17 mouse cellular contexts compared by ENCODE assay signal in genomic region chr11:33772043-33772442, GRCm38 (mm10).
A peak's percentile ranks its signal among the peaks of the same experiment; 100 is the strongest.
DNase-seq lines count a peak whose midpoint lies in the region; ATAC-seq and TF ChIP-seq lines count a peak whose summit lies in the region.
"Had no signal": no experiment of that assay in that cellular context is flagged by ENCODE, and none has a peak within 500 bp of the region (broad histone marks: within the 10 kb centered on the region; RNA-seq: fewer than 3 reads in every experiment).

No protein-coding gene starts in this region.

- H3K36me3 ChIP-seq in forebrain, embryonic 13.5 days (ENCODE audit: poor library complexity, severe bottlenecking), result no peaks in the 10 kb centered on the region
- H3K36me3 ChIP-seq in forebrain, embryonic 10.5 days (replicated peaks), result no peaks in the 10 kb centered on the region
- no peaks in the 10 kb centered on the region for H3K36me3 ChIP-seq in hindbrain, embryonic 14.5 days (replicated peaks; ENCODE audit: control insufficient read depth, insufficient read depth)
- no peaks in the 10 kb centered on the region for H3K36me3 ChIP-seq in hindbrain, embryonic 11.5 days (ENCODE audit: control insufficient read depth, insufficient read depth, low read length)
- H3K36me3 ChIP-seq in midbrain, embryonic 14.5 days (ENCODE audit: control insufficient read depth, insufficient read depth, low read length), result no peaks in the 10 kb centered on the region
- no peaks in the 10 kb centered on the region for H3K36me3 ChIP-seq in midbrain, postnatal 0 days (ENCODE audit: insufficient read depth, low read length)
- H3K36me3 ChIP-seq in midbrain, embryonic 16.5 days (ENCODE audit: control insufficient read depth, insufficient read depth, low read length), result no peaks in the 10 kb centered on the region
- H3K36me3 ChIP-seq: embryonic facial prominence, embryonic 12.5 days; heart, embryonic 10.5 days; heart, embryonic 15.5 days had no signal

- no peaks in the 10 kb centered on the region for H3K9me3 ChIP-seq in forebrain, embryonic 13.5 days (replicated peaks)
- H3K9me3 ChIP-seq in forebrain, embryonic 10.5 days, result no peaks in the 10 kb centered on the region
- no peaks in the 10 kb centered on the region for H3K9me3 ChIP-seq in hindbrain, embryonic 14.5 days (ENCODE audit: control insufficient read depth, low read length)
- no peaks in the 10 kb centered on the region for H3K9me3 ChIP-seq in hindbrain, embryonic 11.5 days (ENCODE audit: control insufficient read depth, low read length)
- H3K9me3 ChIP-seq in midbrain, embryonic 14.5 days (ENCODE audit: control insufficient read depth, low read length), result no peaks in the 10 kb centered on the region
- no peaks in the 10 kb centered on the region for H3K9me3 ChIP-seq in midbrain, postnatal 0 days (ENCODE audit: low read length)
- no peaks in the 10 kb centered on the region for H3K9me3 ChIP-seq in midbrain, embryonic 16.5 days (replicated peaks; ENCODE audit: control insufficient read depth, low read length, poor library complexity, severe bottlenecking)
- H3K9me3 ChIP-seq: embryonic facial prominence, embryonic 12.5 days; heart, embryonic 10.5 days; heart, embryonic 15.5 days had no signal

- WGBS in forebrain, embryonic 13.5 days, result 67% methylated on average over 2 of the region's 2 CpGs
- WGBS in forebrain, embryonic 10.5 days, result 92% methylated on average over 2 of the region's 2 CpGs
- WGBS in hindbrain, embryonic 14.5 days, result 44% methylated on average over 2 of the region's 2 CpGs
- WGBS in hindbrain, embryonic 11.5 days, result 72% methylated on average over 2 of the region's 2 CpGs
- WGBS in midbrain, embryonic 14.5 days, result 60% methylated on average over 2 of the region's 2 CpGs
- WGBS in midbrain, postnatal 0 days, result 45% methylated on average over 2 of the region's 2 CpGs
- WGBS in midbrain, embryonic 16.5 days, result 59% methylated on average over 2 of the region's 2 CpGs

- no peak overlapping the region for H3K9ac ChIP-seq in forebrain, embryonic 13.5 days
- no peak overlapping the region for H3K9ac ChIP-seq in hindbrain, embryonic 14.5 days
- H3K9ac ChIP-seq in hindbrain, embryonic 11.5 days (ENCODE audit: low read depth, low read length), result no peak overlapping the region
- no peak overlapping the region for H3K9ac ChIP-seq in midbrain, embryonic 14.5 days (replicated peaks; ENCODE audit: low read length)
- H3K9ac ChIP-seq in midbrain, postnatal 0 days (replicated peaks; ENCODE audit: low read length, poor library complexity, severe bottlenecking), result no peak overlapping the region
- no peak overlapping the region for H3K9ac ChIP-seq in midbrain, embryonic 16.5 days (ENCODE audit: low read depth, low read length)
- H3K9ac ChIP-seq: embryonic facial prominence, embryonic 12.5 days; heart, embryonic 15.5 days had no signal

- H3K4me1 ChIP-seq in forebrain, embryonic 13.5 days, result peaks cover 35% of the 10 kb centered on the region
- H3K4me1 ChIP-seq in forebrain, embryonic 10.5 days, result peaks cover 8% of the 10 kb centered on the region; the same call in 1 of the 2 replicates
- H3K4me1 ChIP-seq in hindbrain, embryonic 14.5 days (replicated peaks; ENCODE audit: control insufficient read depth, insufficient read depth, low read length), result peaks cover 33% of the 10 kb centered on the region
- 0 out of 2 replicates have a peak, but pooled peaks cover 2% of the 10 kb centered on the region for H3K4me1 ChIP-seq in hindbrain, embryonic 11.5 days (replicated peaks; ENCODE audit: control insufficient read depth, insufficient read depth, low read length)
- H3K4me1 ChIP-seq in midbrain, embryonic 14.5 days (ENCODE audit: control insufficient read depth, insufficient read depth, low read length), result peaks cover 14% of the 10 kb centered on the region
- no peaks in the 10 kb centered on the region; the same call in none of the 2 replicates for H3K4me1 ChIP-seq in midbrain, postnatal 0 days (ENCODE audit: insufficient read depth, low read length)
- H3K4me1 ChIP-seq in midbrain, embryonic 16.5 days (ENCODE audit: control insufficient read depth, insufficient read depth, low read length), result peaks cover 18% of the 10 kb centered on the region
- H3K4me1 ChIP-seq: heart, embryonic 15.5 days had no signal

- no peak for TF ChIP-seq CTCF in midbrain, postnatal 0 days (IDR thresholded peaks at IDR 0.05)

- no peak overlapping the region for H3K4me3 ChIP-seq in forebrain, embryonic 13.5 days
- no peak overlapping the region for H3K4me3 ChIP-seq in forebrain, embryonic 10.5 days
- H3K4me3 ChIP-seq in hindbrain, embryonic 14.5 days (replicated peaks; ENCODE audit: low read length), result no peak overlapping the region
- no peak overlapping the region for H3K4me3 ChIP-seq in hindbrain, embryonic 11.5 days (ENCODE audit: low read depth, low read length)
- no peak overlapping the region for H3K4me3 ChIP-seq in midbrain, embryonic 14.5 days (replicated peaks; ENCODE audit: low read depth, low read length)
- no peak overlapping the region for H3K4me3 ChIP-seq in midbrain, postnatal 0 days (ENCODE audit: low read depth, low read length)
- no peak overlapping the region for H3K4me3 ChIP-seq in midbrain, embryonic 16.5 days (ENCODE audit: low read depth, low read length)
- H3K4me3 ChIP-seq: embryonic facial prominence, embryonic 12.5 days; heart, embryonic 10.5 days; heart, embryonic 15.5 days had no signal

- H3K4me2 ChIP-seq in forebrain, embryonic 13.5 days, result no peak overlapping the region
- no peak overlapping the region for H3K4me2 ChIP-seq in hindbrain, embryonic 14.5 days (replicated peaks)
- no peak overlapping the region for H3K4me2 ChIP-seq in hindbrain, embryonic 11.5 days (replicated peaks; ENCODE audit: low read depth, low read length)
- H3K4me2 ChIP-seq in midbrain, embryonic 14.5 days (ENCODE audit: low read length), result peak overlapping the region; percentile 6; the same call in 1 of the 2 replicates
- no peak overlapping the region for H3K4me2 ChIP-seq in midbrain, postnatal 0 days (ENCODE audit: low read depth, low read length, poor library complexity, severe bottlenecking)
- no peak overlapping the region for H3K4me2 ChIP-seq in midbrain, embryonic 16.5 days (ENCODE audit: low read length)
- H3K4me2 ChIP-seq: embryonic facial prominence, embryonic 12.5 days; heart, embryonic 15.5 days had no signal

- ATAC-seq in forebrain, embryonic 13.5 days, result peak; percentile 60
- ATAC-seq in hindbrain, embryonic 14.5 days (ENCODE audit: low FRiP score), result peak; percentile 24; the same call in 1 of the 2 replicates
- ATAC-seq in hindbrain, embryonic 11.5 days (ENCODE audit: low FRiP score), result no peak
- no peak for ATAC-seq in midbrain, embryonic 14.5 days (ENCODE audit: low FRiP score, low TSS enrichment)
- no peak for ATAC-seq in midbrain, postnatal 0 days (ENCODE audit: low FRiP score)
- peak; percentile 22 for ATAC-seq in midbrain, embryonic 16.5 days

- peak overlapping the region; percentile 15; the same call in 1 of the 2 replicates for H3K27ac ChIP-seq in forebrain, embryonic 13.5 days
- H3K27ac ChIP-seq in forebrain, embryonic 10.5 days, result no peak overlapping the region
- H3K27ac ChIP-seq in hindbrain, embryonic 14.5 days, result peak overlapping the region; percentile 62; the same call in 1 of the 2 replicates
- no peak overlapping the region for H3K27ac ChIP-seq in hindbrain, embryonic 11.5 days (ENCODE audit: low read depth, low read length)
- 0 out of 2 replicates have a peak overlapping the region, but pooled peaks have one; percentile 64 for H3K27ac ChIP-seq in midbrain, embryonic 14.5 days (replicated peaks; ENCODE audit: low read depth, low read length)
- no peak overlapping the region; the same call in 1 of the 2 replicates for H3K27ac ChIP-seq in midbrain, postnatal 0 days (ENCODE audit: low read depth, low read length)
- H3K27ac ChIP-seq in midbrain, embryonic 16.5 days (ENCODE audit: low read length), result peak overlapping the region; percentile 72
- H3K27ac ChIP-seq: embryonic facial prominence, embryonic 12.5 days; heart, embryonic 10.5 days; heart, embryonic 15.5 days had no signal

- DNase-seq in forebrain, embryonic 10.5 days (ENCODE audit: extremely low spot score, low spot score), result no peak
- no peak for DNase-seq in hindbrain, embryonic 14.5 days (ENCODE audit: low spot score)
- DNase-seq in hindbrain, embryonic 11.5 days (ENCODE audit: low spot score), result no peak
- no peak for DNase-seq in midbrain, embryonic 14.5 days
- DNase-seq in midbrain, postnatal 0 days (ENCODE audit: low spot score), result no peak
- no peak for DNase-seq in left cerebral cortex, adult 18-20 months (ENCODE audit: low spot score in 2 of 2)
- DNase-seq: adrenal gland, postnatal 10 days; cerebellum, adult 11 months; gastrocnemius, postnatal 36 days; heart, adult 18-20 months; heart, postnatal 14 days; kidney, adult 18-20 months had no signal

- no peaks in the 10 kb centered on the region for H3K27me3 ChIP-seq in forebrain, embryonic 13.5 days
- no peaks in the 10 kb centered on the region for H3K27me3 ChIP-seq in forebrain, embryonic 10.5 days (ENCODE audit: poor library complexity, severe bottlenecking)
- H3K27me3 ChIP-seq in hindbrain, embryonic 14.5 days (ENCODE audit: control insufficient read depth, insufficient read depth, low read length), result no peaks in the 10 kb centered on the region
- H3K27me3 ChIP-seq in hindbrain, embryonic 11.5 days (ENCODE audit: control insufficient read depth, insufficient read depth, low read length), result no peaks in the 10 kb centered on the region
- no peaks in the 10 kb centered on the region for H3K27me3 ChIP-seq in midbrain, embryonic 14.5 days (ENCODE audit: control insufficient read depth, insufficient read depth, low read length)
- H3K27me3 ChIP-seq in midbrain, postnatal 0 days (ENCODE audit: insufficient read depth, low read length), result no peaks in the 10 kb centered on the region
- no peaks in the 10 kb centered on the region for H3K27me3 ChIP-seq in midbrain, embryonic 16.5 days (ENCODE audit: control insufficient read depth, insufficient read depth, low read depth, low read length)
- H3K27me3 ChIP-seq: heart, embryonic 15.5 days had no signal

Comparison
In these comparisons a context has a peak if more than half of its experiments do, and no peak if none do; other contexts are left out.
1. ATAC-seq: peak in forebrain, embryonic 13.5 days (single experiment), hindbrain, embryonic 14.5 days (single experiment) and midbrain, embryonic 16.5 days (single experiment); none in hindbrain, embryonic 11.5 days (single experiment), midbrain, embryonic 14.5 days (single experiment) and midbrain, postnatal 0 days (single experiment).
2. H3K27ac ChIP-seq: peak in forebrain, embryonic 13.5 days (single experiment), hindbrain, embryonic 14.5 days (single experiment), midbrain, embryonic 14.5 days (single experiment) and midbrain, embryonic 16.5 days (single experiment); none in forebrain, embryonic 10.5 days (single experiment), hindbrain, embryonic 11.5 days (single experiment) and midbrain, postnatal 0 days (single experiment).